Mouse (Mus musculus) stomach, postnatal 0 days (tissue): Measurements from ENCODE around the gene Ehd4.

Experiments
- CTCF ChIP-seq: IDR thresholded peaks from 2 replicates; pipeline ENCODE4 v1.5.1; 2016; ENCODE audit warnings: antibody characterized with exemption, low read depth, mild to moderate bottlenecking, moderate library complexity
- EP300 ChIP-seq: optimal IDR thresholded peaks from 2 replicates; pipeline ENCODE3; 2016; ENCODE audit warnings: antibody characterized with exemption

GRCm38 (mm10) chr2:120113476-120113875, 40.9 kb downstream of the Ehd4 start:
- TF ChIP-seq CTCF (no peak), EP300 (no peak)
